Mouse (Mus musculus): ENCODE measurements around the gene Nsmce1. TPM values are rescaled to one million over a fixed set of nuclear protein-coding genes. Genes with fewer than 3 reads are reported as not detected.

Nsmce1 gene
- 91.1 and 93.4 TPM in 2 replicates for polyA plus RNA-seq (2012; rRNA removed)

GRCm38 (mm10) chr7:125490947-125491735 lies at the start of gene Nsmce1:
Gene Nsmce1 (minus strand): TSS chr7:125491596.

GRCm38 (mm10) chr7:125444464-125445401 lies 46.7 kb downstream of the Nsmce1 start, which contains the start of gene Kdm8:
Gene Kdm8 (plus strand): TSS chr7:125444676.

Other genes with a start within 250 kb of the Nsmce1 start
- gene Kdm8, start 46.9 kb downstream of the Nsmce1 start, polyA plus RNA-seq (2012; rRNA removed), result 8.9 and 11.4 TPM in 2 replicates
- gene Il4ra, start 60.5 kb upstream of the Nsmce1 start, polyA plus RNA-seq (2012; rRNA removed), result 3.5 and 4.6 TPM in 2 replicates
- gene Il21r, start 111.8 kb upstream of the Nsmce1 start, polyA plus RNA-seq (2012; rRNA removed), result 0.49 and 0.60 TPM in 2 replicates
- gene Gtf3c1, start 216.2 kb upstream of the Nsmce1 start, polyA plus RNA-seq (2012; rRNA removed), result 47.6 and 49.5 TPM in 2 replicates
- gene D430042O09Rik, start 216.3 kb upstream of the Nsmce1 start, polyA plus RNA-seq (2012; rRNA removed), result 13.5 and 16.4 TPM in 2 replicates

Measured in central nervous system, embryonic 11.5 days (tissue).